Mouse (Mus musculus): ENCODE measurements around the gene Btbd9. TPM values are rescaled to one million over a fixed set of nuclear protein-coding genes. Genes with fewer than 3 reads are reported as not detected.
A peak's percentile ranks its signal among the peaks of the same experiment; 100 is the strongest.

Gene Btbd9
- total RNA-seq, 2 experiments from 2014 or later = 22.1 to 40.5 TPM

GRCm38 (mm10) chr17:30308889-30309288 lies 267.4 kb downstream of the Btbd9 start:
- no peak for ATAC-seq (replicated peaks; ENCODE audit: poor library complexity, severe bottlenecking)

- ATAC-seq (replicated peaks; ENCODE audit: poor library complexity, severe bottlenecking) = no peak
Observed at GRCm38 (mm10) chr17:30308317-30308716, 268.0 kb downstream of the Btbd9 start.

GRCm38 (mm10) chr17:30307168-30307567 lies 269.1 kb downstream of the Btbd9 start:
- no peak for ATAC-seq (replicated peaks; ENCODE audit: poor library complexity, severe bottlenecking)

- no peak for ATAC-seq (replicated peaks; ENCODE audit: poor library complexity, severe bottlenecking)
Observed at GRCm38 (mm10) chr17:30304766-30305165, 271.5 kb downstream of the Btbd9 start.

- no peak for ATAC-seq (replicated peaks; ENCODE audit: poor library complexity, severe bottlenecking)
Observed at GRCm38 (mm10) chr17:30301338-30301737, 274.9 kb downstream of the Btbd9 start.

GRCm38 (mm10) chr17:30297432-30297831 lies 278.9 kb downstream of the Btbd9 start:
- ATAC-seq (replicated peaks; ENCODE audit: poor library complexity, severe bottlenecking) = no peak

GRCm38 (mm10) chr17:30296069-30296468 lies 280.2 kb downstream of the Btbd9 start:
- no peak for ATAC-seq (replicated peaks; ENCODE audit: poor library complexity, severe bottlenecking)

GRCm38 (mm10) chr17:30292666-30293065 lies 283.6 kb downstream of the Btbd9 start:
- no peak for ATAC-seq (replicated peaks; ENCODE audit: poor library complexity, severe bottlenecking)

- no peak for ATAC-seq (replicated peaks; ENCODE audit: poor library complexity, severe bottlenecking)
Observed at GRCm38 (mm10) chr17:30285641-30286040, 290.6 kb downstream of the Btbd9 start.

- ATAC-seq (replicated peaks; ENCODE audit: poor library complexity, severe bottlenecking) = no peak
Observed at GRCm38 (mm10) chr17:30283460-30284050, 292.7 kb downstream of the Btbd9 start.

- ATAC-seq (replicated peaks; ENCODE audit: poor library complexity, severe bottlenecking) = no peak
Observed at GRCm38 (mm10) chr17:30283001-30283400, 293.3 kb downstream of the Btbd9 start.

GRCm38 (mm10) chr17:30280323-30281118 lies 295.8 kb downstream of the Btbd9 start:
- peak; percentile 96 for ATAC-seq (replicated peaks; ENCODE audit: poor library complexity, severe bottlenecking)

GRCm38 (mm10) chr17:30279684-30280083 lies 296.6 kb downstream of the Btbd9 start:
- ATAC-seq (replicated peaks; ENCODE audit: poor library complexity, severe bottlenecking) = 0 out of 2 replicates have a peak, but pooled peaks have one; percentile 24

GRCm38 (mm10) chr17:30278596-30279378 lies 297.5 kb downstream of the Btbd9 start:
- ATAC-seq (replicated peaks; ENCODE audit: poor library complexity, severe bottlenecking) = no peak

- no peak for ATAC-seq (replicated peaks; ENCODE audit: poor library complexity, severe bottlenecking)
Observed at GRCm38 (mm10) chr17:30276477-30276876, 299.8 kb downstream of the Btbd9 start.

- no peak for ATAC-seq (replicated peaks; ENCODE audit: poor library complexity, severe bottlenecking)
Observed at GRCm38 (mm10) chr17:30272769-30273168, 303.5 kb downstream of the Btbd9 start.

- ATAC-seq (replicated peaks; ENCODE audit: poor library complexity, severe bottlenecking) = no peak
Observed at GRCm38 (mm10) chr17:30269136-30270063, 306.9 kb downstream of the Btbd9 start.

GRCm38 (mm10) chr17:30268456-30268855 lies 307.8 kb downstream of the Btbd9 start:
- ATAC-seq (replicated peaks; ENCODE audit: poor library complexity, severe bottlenecking) = no peak

- no peak for ATAC-seq (replicated peaks; ENCODE audit: poor library complexity, severe bottlenecking)
Observed at GRCm38 (mm10) chr17:30267432-30267973, 308.8 kb downstream of the Btbd9 start.

GRCm38 (mm10) chr17:30263535-30263934 lies 312.8 kb downstream of the Btbd9 start:
- no peak for ATAC-seq (replicated peaks; ENCODE audit: poor library complexity, severe bottlenecking)
